Mouse (Mus musculus) gastrocnemius, adult 18-20 months (tissue): ENCODE results near the gene Nabp1. TPM values are rescaled to one million over a fixed set of nuclear protein-coding genes. Genes with fewer than 3 reads are reported as not detected.

Experiments
- total RNA-seq, 2 experiments: library from RNA; stranded (reverse); gene quantifications; 2 replicates each; pipeline ENCODE4 v1.2.3; 2021

The Nabp1 gene
- total RNA-seq, 2 experiments from 2014 or later, result 14.2 to 15.8 TPM

Other genes starting within 250 kb of the Nabp1 start
- 10 to 100 TPM; 22.3 to 34.1 TPM for gene Cavin2, start 189.3 kb downstream of the Nabp1 start, total RNA-seq